Mouse (Mus musculus): ENCODE measurements around the gene Tial1. TPM values are rescaled to one million over a fixed set of nuclear protein-coding genes. Genes with fewer than 3 reads are reported as not detected.

Gene Tial1
- polyA plus RNA-seq, 1 experiment from 2014 or later = 48.8 TPM

DNA sequence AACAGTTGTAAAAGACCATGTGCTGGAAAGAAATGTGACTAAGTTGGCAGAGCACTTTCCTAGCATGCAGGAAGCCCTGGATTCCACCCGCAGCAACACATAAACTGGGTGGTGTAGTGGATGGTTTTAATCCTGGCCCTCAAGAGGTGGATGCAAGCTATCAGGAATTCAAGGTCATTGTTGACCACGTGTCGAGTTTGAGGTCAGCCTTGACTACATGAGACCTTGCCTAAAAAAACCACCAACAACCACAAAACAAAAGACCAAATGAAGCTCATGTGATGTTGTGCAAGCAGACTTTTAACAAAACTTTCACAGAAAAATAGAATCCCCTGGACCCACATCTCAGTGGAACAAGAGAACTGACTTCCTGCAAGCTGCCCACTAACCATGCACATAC, 39.0 kb downstream of the Tial1 start:
- WGBS = 78% methylated on average over 3 of the region's 3 CpGs
- H3K9ac ChIP-seq (replicated peaks; ENCODE audit: low read depth, low read length) = no peak overlapping the region
- H3K4me2 ChIP-seq (replicated peaks; ENCODE audit: low read depth, low read length) = no peak overlapping the region
- no peak overlapping the region for H3K27ac ChIP-seq (ENCODE audit: low read length)
- H3K36me3 ChIP-seq (ENCODE audit: control insufficient read depth, insufficient read depth, low read length) = no peaks in the 10 kb centered on the region
- no peak overlapping the region for H3K4me3 ChIP-seq (ENCODE audit: low read depth, low read length)
- no peak for ATAC-seq (ENCODE audit: insufficient number of reproducible peaks, insufficient read depth, low FRiP score, low read depth)
- H3K4me1 ChIP-seq (ENCODE audit: control insufficient read depth, insufficient read depth, low read length) = no peaks in the 10 kb centered on the region
- H3K9me3 ChIP-seq (ENCODE audit: control insufficient read depth, low read depth, low read length) = no peaks in the 10 kb centered on the region
- peaks cover 10% of the 10 kb centered on the region; the same call in 1 of the 2 replicates for H3K27me3 ChIP-seq (ENCODE audit: control insufficient read depth, insufficient read depth, low read length)

DNA sequence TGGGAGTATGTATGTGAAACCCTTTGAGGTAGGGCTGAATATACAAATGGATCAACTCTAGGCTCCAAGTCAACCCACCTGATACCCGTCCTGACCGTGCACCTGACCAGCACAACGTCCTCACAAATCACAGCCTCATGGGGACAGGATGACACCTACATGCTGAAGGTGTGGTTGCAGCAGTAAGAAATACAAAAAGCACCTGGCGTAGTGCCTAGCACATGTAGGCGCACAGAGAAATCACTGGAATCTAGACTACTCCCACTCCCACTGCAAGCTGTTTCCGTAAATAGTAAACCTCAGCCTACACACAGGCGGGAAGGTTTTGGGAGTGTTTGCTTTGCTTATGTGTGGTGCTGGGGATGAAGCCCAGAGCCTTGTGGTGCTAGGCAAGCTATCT, 39.8 kb downstream of the Tial1 start:
- WGBS = 76% methylated on average over 7 of the region's 7 CpGs

DNA sequence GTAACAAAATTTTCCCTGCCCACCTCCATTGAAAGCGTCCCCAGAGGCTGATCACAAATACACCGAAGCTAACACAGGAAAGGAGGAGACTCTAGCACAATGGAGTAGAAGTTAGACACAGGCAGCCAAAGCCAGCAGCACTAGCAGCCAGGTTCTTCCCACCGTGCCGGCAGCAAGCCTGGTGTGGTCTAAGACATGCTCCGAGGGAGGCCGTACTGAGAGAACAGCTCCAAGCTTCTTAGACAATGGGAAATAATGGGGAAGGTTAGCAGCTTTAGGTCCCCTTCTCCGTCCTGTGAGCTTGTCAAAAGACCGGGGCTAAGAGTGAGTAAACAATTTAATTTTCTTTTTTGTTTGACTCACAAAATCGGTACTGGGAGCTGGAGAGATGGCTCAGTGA, 41.8 kb downstream of the Tial1 start:
- H3K9ac ChIP-seq (replicated peaks; ENCODE audit: low read depth, low read length) = no peak overlapping the region

More for the DNA sequence above, 39.8 kb downstream of the Tial1 start:
- no peak overlapping the region for H3K4me3 ChIP-seq (ENCODE audit: low read depth, low read length)
- no peaks in the 10 kb centered on the region for H3K4me1 ChIP-seq (ENCODE audit: control insufficient read depth, insufficient read depth, low read length)
- ATAC-seq (ENCODE audit: insufficient number of reproducible peaks, insufficient read depth, low FRiP score, low read depth) = no peak
- H3K9me3 ChIP-seq (ENCODE audit: control insufficient read depth, low read depth, low read length) = no peaks in the 10 kb centered on the region
- H3K27me3 ChIP-seq (ENCODE audit: control insufficient read depth, insufficient read depth, low read length) = peaks cover 13% of the 10 kb centered on the region; the same call in 1 of the 2 replicates
- H3K36me3 ChIP-seq (ENCODE audit: control insufficient read depth, insufficient read depth, low read length) = no peaks in the 10 kb centered on the region
- no peak overlapping the region for H3K27ac ChIP-seq (ENCODE audit: low read length)
- H3K4me2 ChIP-seq (replicated peaks; ENCODE audit: low read depth, low read length) = no peak overlapping the region
- no peak overlapping the region for H3K9ac ChIP-seq (replicated peaks; ENCODE audit: low read depth, low read length)

DNA sequence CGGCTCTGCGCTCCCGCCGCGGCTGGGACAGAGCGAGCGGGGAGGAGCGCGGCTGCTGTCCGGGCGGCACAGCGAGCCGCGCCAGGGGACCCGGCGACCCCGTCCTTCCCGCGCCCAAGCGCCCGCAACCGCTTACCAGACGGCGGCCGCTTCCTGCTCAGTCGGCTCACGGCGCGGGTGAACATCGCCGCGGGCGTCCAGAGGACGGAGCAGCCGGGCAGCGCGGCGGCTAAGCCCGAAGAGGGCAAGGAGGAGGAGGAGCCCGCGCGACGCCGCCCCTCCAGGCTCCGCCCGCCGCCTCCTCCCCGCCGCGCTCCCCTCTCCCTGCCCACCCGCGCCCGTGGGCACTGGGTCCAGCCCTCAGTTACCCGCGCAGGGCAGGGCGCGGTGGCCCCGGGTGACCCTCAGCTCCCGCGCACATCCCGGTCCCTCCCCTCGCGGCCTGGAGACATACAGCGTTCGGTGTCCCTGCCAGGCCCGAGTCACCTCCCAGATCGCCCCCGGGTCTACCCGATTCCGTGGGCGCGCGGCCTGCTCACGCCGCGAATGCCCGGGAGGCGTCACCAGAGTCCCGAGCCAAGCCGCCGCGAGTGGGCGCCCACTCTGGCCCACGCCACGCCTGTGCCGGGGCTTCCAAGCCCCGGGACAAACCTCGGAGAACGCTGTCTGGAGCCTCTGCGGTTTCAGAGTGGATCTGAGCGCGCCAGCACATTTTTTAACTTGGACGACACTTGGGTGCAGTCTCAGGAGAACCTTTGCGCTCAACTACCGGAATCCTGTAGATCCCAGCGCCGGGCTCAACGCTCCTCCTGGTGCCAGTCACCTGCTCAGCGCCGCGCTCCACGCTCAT, 43.4 kb downstream of the Tial1 start, which contains the start of gene Rgs10:
Gene Rgs10, minus strand, starts transcription at position 829 of the 850 bp plus-strand sequence.
- peak within 1 kb of the TSS; percentile 95 for H3K4me2 ChIP-seq (replicated peaks; ENCODE audit: low read depth, low read length)
- peak within 1 kb of the TSS; percentile 75 for H3K4me3 ChIP-seq (ENCODE audit: low read depth, low read length)
- no peaks in the 10 kb centered on the region for H3K36me3 ChIP-seq (ENCODE audit: control insufficient read depth, insufficient read depth, low read length)
- H3K27me3 ChIP-seq (ENCODE audit: control insufficient read depth, insufficient read depth, low read length) = peaks cover 13% of the 10 kb centered on the region
- H3K4me1 ChIP-seq (ENCODE audit: control insufficient read depth, insufficient read depth, low read length) = no peaks in the 10 kb centered on the region
- peak; percentile 77 for ATAC-seq (ENCODE audit: insufficient number of reproducible peaks, insufficient read depth, low FRiP score, low read depth)
- under 1% methylated on average over 81 of the region's 102 CpGs for whole genome bisulfite sequencing
- peak within 1 kb of the TSS; percentile 46; the same call in 1 of the 2 replicates for H3K9ac ChIP-seq (replicated peaks; ENCODE audit: low read depth, low read length)
- H3K9me3 ChIP-seq (ENCODE audit: control insufficient read depth, low read depth, low read length) = no peaks in the 10 kb centered on the region
- no peak within 1 kb of the TSS for H3K27ac ChIP-seq (ENCODE audit: low read length)

More for the DNA sequence above, 41.8 kb downstream of the Tial1 start:
- H3K27ac ChIP-seq (ENCODE audit: low read length) = no peak overlapping the region
- H3K36me3 ChIP-seq (ENCODE audit: control insufficient read depth, insufficient read depth, low read length) = no peaks in the 10 kb centered on the region
- no peaks in the 10 kb centered on the region for H3K4me1 ChIP-seq (ENCODE audit: control insufficient read depth, insufficient read depth, low read length)
- no peak for ATAC-seq (ENCODE audit: insufficient number of reproducible peaks, insufficient read depth, low FRiP score, low read depth)
- H3K4me3 ChIP-seq (ENCODE audit: low read depth, low read length) = no peak overlapping the region
- no peaks in the 10 kb centered on the region for H3K9me3 ChIP-seq (ENCODE audit: control insufficient read depth, low read depth, low read length)
- no peak overlapping the region for H3K4me2 ChIP-seq (replicated peaks; ENCODE audit: low read depth, low read length)
- peaks cover 13% of the 10 kb centered on the region for H3K27me3 ChIP-seq (ENCODE audit: control insufficient read depth, insufficient read depth, low read length)
- 23% methylated on average over 9 of the region's 9 CpGs for WGBS

DNA sequence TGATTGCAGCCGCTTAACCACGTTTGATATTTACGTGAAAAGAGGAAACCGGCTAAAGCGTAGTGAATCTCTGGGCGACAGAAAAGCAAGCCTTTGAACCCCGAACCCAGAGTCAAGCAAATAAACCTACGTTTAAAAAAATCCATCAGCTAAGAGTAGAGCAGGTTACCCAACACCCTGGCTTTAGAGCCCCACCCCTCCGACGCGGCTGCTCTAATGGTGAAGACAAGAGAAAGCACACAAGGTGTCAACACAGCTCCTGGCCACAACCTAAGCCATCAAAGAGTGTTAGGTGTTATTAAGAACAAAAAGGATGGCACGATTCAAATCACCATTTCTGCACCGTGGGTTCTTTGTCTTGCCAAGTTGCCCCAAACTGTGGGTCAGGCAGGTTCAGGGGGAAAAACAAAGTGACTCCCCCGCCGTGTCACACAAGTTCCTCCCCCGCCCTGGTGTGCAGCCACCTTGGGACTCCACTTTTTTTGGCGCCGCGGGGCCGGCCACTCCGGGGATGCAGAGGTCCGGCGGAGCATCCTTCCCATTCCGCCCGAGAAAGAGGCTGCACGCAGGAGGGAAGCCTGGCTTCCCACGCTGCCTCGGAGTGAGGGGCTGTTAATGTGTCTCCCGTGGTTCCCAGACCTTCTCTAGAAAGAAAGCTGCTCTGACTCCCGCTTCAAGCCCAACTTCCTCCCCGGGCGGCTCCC, 44.1 kb downstream of the Tial1 start:
- peaks cover 13% of the 10 kb centered on the region for H3K27me3 ChIP-seq (ENCODE audit: control insufficient read depth, insufficient read depth, low read length)
- no peak overlapping the region for H3K27ac ChIP-seq (ENCODE audit: low read length)
- peak overlapping the region; percentile 46; the same call in 1 of the 2 replicates for H3K9ac ChIP-seq (replicated peaks; ENCODE audit: low read depth, low read length)
- peak overlapping the region; percentile 75 for H3K4me3 ChIP-seq (ENCODE audit: low read depth, low read length)
- H3K4me2 ChIP-seq (replicated peaks; ENCODE audit: low read depth, low read length) = peak overlapping the region; percentile 95
- 3% methylated on average over 32 of the region's 32 CpGs for WGBS
- no peaks in the 10 kb centered on the region for H3K36me3 ChIP-seq (ENCODE audit: control insufficient read depth, insufficient read depth, low read length)
- no peak for ATAC-seq (ENCODE audit: insufficient number of reproducible peaks, insufficient read depth, low FRiP score, low read depth)
- no peaks in the 10 kb centered on the region for H3K9me3 ChIP-seq (ENCODE audit: control insufficient read depth, low read depth, low read length)
- peaks cover 3% of the 10 kb centered on the region; the same call in 1 of the 2 replicates for H3K4me1 ChIP-seq (ENCODE audit: control insufficient read depth, insufficient read depth, low read length)

DNA sequence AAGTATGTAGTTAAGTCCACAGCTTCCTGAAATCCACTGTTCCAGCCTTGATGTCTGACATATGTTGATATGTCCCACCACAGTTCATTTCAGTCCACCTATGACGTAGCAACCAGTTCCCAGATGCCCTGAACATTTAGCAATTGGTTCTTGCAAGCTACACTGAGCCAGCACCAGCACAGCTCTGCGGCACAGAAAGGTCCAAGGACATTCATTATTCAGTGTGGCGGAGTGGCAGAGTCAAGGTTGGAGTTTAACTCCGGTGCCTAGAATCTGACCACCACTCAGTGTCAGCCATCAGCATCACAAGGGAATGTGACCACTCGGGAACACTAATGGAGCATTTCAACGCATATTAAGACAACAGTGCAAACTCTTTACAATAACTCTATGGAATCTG, 44.9 kb downstream of the Tial1 start:
- Histone ChIP-seq H3K27me3 (ENCODE audit: control insufficient read depth, insufficient read depth, low read length) (peaks cover 13% of the 10 kb centered on the region), H3K9ac (replicated peaks; ENCODE audit: low read depth, low read length) (no peak overlapping the region), H3K9me3 (ENCODE audit: control insufficient read depth, low read depth, low read length) (no peaks in the 10 kb centered on the region), H3K27ac (ENCODE audit: low read length) (no peak overlapping the region), H3K4me3 (ENCODE audit: low read depth, low read length) (peak overlapping the region; percentile 75), H3K36me3 (ENCODE audit: control insufficient read depth, insufficient read depth, low read length) (no peaks in the 10 kb centered on the region), H3K4me2 (replicated peaks; ENCODE audit: low read depth, low read length) (peak overlapping the region; percentile 95), H3K4me1 (ENCODE audit: control insufficient read depth, insufficient read depth, low read length) (peaks cover 4% of the 10 kb centered on the region; the same call in 1 of the 2 replicates)
- ATAC-seq (ENCODE audit: insufficient number of reproducible peaks, insufficient read depth, low FRiP score, low read depth) = no peak
- WGBS = 60% methylated on average over 6 of the region's 6 CpGs

DNA sequence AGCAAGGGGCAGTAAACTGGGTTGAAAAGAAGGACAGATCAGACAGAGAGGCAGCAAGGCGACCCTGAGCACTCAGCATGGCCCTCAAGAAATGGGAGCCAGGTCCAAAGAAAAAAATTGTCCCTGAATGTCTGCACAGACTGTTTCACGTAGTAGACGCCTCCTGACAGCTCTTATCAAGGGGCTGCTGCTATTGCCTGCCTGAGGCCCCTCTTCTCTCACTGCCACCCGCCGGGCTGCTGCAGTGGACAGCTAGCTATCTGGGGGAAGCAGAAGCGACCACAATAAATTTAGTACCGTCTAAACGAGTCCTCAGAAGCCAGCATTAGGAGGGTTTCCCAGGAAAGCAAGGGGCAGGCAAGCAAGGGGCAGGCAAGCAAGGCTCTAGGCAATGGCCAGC, 47.1 kb downstream of the Tial1 start:
- Histone ChIP-seq H3K9ac (replicated peaks; ENCODE audit: low read depth, low read length) (no peak overlapping the region), H3K4me2 (replicated peaks; ENCODE audit: low read depth, low read length) (no peak overlapping the region), H3K9me3 (ENCODE audit: control insufficient read depth, low read depth, low read length) (no peaks in the 10 kb centered on the region), H3K27me3 (ENCODE audit: control insufficient read depth, insufficient read depth, low read length) (peaks cover 7% of the 10 kb centered on the region), H3K4me1 (ENCODE audit: control insufficient read depth, insufficient read depth, low read length) (peaks cover 4% of the 10 kb centered on the region; the same call in 1 of the 2 replicates), H3K27ac (ENCODE audit: low read length) (no peak overlapping the region), H3K36me3 (ENCODE audit: control insufficient read depth, insufficient read depth, low read length) (no peaks in the 10 kb centered on the region), H3K4me3 (ENCODE audit: low read depth, low read length) (no peak overlapping the region)
- WGBS = 45% methylated on average over 8 of the region's 8 CpGs
- no peak for ATAC-seq (ENCODE audit: insufficient number of reproducible peaks, insufficient read depth, low FRiP score, low read depth)

DNA sequence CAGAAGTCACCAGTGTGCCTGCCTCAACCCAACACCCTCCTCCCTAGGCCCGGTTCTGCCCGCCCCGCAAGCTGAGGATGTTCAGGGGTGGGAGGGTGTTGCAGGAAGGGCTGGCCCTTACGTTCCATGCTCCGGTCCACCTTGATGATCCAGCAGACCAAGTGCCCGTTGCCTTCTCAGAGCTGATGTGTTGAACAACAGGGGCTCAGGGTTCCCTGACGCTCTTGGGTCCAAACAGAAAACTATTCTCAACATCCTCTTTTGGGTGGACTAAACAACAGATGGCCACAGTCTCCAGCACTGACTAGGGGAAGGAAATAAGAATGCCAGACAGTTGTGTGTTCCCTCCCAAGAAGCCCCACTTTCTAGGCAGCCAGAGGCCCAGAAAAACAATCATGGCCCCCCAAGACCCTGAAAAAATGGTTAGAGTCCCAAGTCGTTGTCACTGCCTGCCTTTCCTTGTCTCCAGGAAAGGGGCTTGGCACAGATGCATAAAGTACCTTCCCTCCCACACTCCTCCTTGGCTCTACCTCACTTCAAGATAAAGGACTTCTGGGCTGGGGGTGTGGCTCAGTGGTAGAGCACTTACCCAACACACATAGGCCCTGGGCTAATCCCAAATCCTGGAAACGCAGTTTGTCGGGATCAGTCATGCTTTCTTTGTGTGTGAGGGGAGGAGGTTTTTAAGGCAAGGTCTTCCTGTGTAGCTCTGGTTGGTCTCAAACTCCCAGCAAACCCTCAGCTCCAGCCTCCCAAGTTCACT, 49.3 kb downstream of the Tial1 start:
- WGBS = 70% methylated on average over 10 of the region's 10 CpGs
- Histone ChIP-seq H3K4me2 (replicated peaks; ENCODE audit: low read depth, low read length) (no peak overlapping the region), H3K27ac (ENCODE audit: low read length) (no peak overlapping the region), H3K36me3 (ENCODE audit: control insufficient read depth, insufficient read depth, low read length) (no peaks in the 10 kb centered on the region), H3K4me1 (ENCODE audit: control insufficient read depth, insufficient read depth, low read length) (peaks cover 4% of the 10 kb centered on the region; the same call in 1 of the 2 replicates), H3K9ac (replicated peaks; ENCODE audit: low read depth, low read length) (no peak overlapping the region), H3K27me3 (ENCODE audit: control insufficient read depth, insufficient read depth, low read length) (peaks cover 2% of the 10 kb centered on the region), H3K4me3 (ENCODE audit: low read depth, low read length) (no peak overlapping the region), H3K9me3 (ENCODE audit: control insufficient read depth, low read depth, low read length) (no peaks in the 10 kb centered on the region)
- ATAC-seq (ENCODE audit: insufficient number of reproducible peaks, insufficient read depth, low FRiP score, low read depth) = no peak
